Mouse (Mus musculus) lung, embryonic 16.5 days (tissue): Measurements from ENCODE around the gene Ptpn1. TPM values are rescaled to one million over a fixed set of nuclear protein-coding genes. Genes with fewer than 3 reads are reported as not detected.

Source experiments
- ATAC-seq: fragments of 200-750 bp; cut with Nextera tagmentation; 2 replicates; pipeline ENCODE4 v1.8.0; 2017; ENCODE audit warnings: low read depth, mild to moderate bottlenecking, moderate library complexity
- H3K27ac ChIP-seq: fragments of 300-500 bp; sonication (generic); 2 replicates; pipeline ENCODE4 v1.5.1; 2014; ENCODE audit warnings: mild to moderate bottlenecking, control low read depth, low read length
- H3K27me3 ChIP-seq: fragments of 300-500 bp; sonication (generic); 2 replicates; pipeline ENCODE4 v1.6.1; 2014; ENCODE audit warnings: low read depth, low read length, mixed read lengths; ENCODE audit not compliant: control insufficient read depth, insufficient read depth
- H3K36me3 ChIP-seq: fragments of 300-500 bp; sonication (generic); 2 replicates; pipeline ENCODE4 v1.6.1; 2014; ENCODE audit warnings: low read length; ENCODE audit not compliant: control insufficient read depth, insufficient read depth
- H3K4me1 ChIP-seq: fragments of 300-500 bp; sonication (generic); replicated peaks from 2 replicates; pipeline ENCODE4 v1.6.1; 2014; ENCODE audit warnings: low read length, mixed read lengths; ENCODE audit not compliant: control insufficient read depth, insufficient read depth
- H3K4me2 ChIP-seq: fragments of 300-500 bp; sonication (generic); 2 replicates; pipeline ENCODE4 v1.6.1; 2014; ENCODE audit warnings: low read depth, low read length, control low read depth
- H3K4me3 ChIP-seq: fragments of 300-500 bp; sonication (generic); 2 replicates; pipeline ENCODE4 v1.5.1; 2014; ENCODE audit warnings: mild to moderate bottlenecking, low read length, control low read depth
- H3K9ac ChIP-seq: fragments of 300-500 bp; sonication (generic); 2 replicates; pipeline ENCODE4 v1.6.1; 2014; ENCODE audit warnings: low read length, control low read depth
- H3K9me3 ChIP-seq: fragments of 300-500 bp; sonication (generic); 2 replicates; pipeline ENCODE4 v1.6.1; 2016; ENCODE audit warnings: low read length; ENCODE audit not compliant: control insufficient read depth
- WGBS: fragments of 180-500 bp; shearing (Covaris S2); extraction: QIAGEN DNeasy Blood & Tissue Kit; methylation state at CpG from one replicate; pipeline ENCODE4 v1.1.7; 2014; 5-methylcytosine and 5-hydroxymethylcytosine counted together
- polyA plus RNA-seq: library from polyadenylated mRNA; unstranded; fragments of >200 nt; fragmentation: Nextera tagmentation; extraction: Ambion mirVana; gene quantifications from 2 replicates; pipeline ENCODE4 v1.2.1, GENCODE M21; 2015

Gene Ptpn1
- polyA plus RNA-seq, 1 experiment from 2014 or later: 73.3 TPM

DNA sequence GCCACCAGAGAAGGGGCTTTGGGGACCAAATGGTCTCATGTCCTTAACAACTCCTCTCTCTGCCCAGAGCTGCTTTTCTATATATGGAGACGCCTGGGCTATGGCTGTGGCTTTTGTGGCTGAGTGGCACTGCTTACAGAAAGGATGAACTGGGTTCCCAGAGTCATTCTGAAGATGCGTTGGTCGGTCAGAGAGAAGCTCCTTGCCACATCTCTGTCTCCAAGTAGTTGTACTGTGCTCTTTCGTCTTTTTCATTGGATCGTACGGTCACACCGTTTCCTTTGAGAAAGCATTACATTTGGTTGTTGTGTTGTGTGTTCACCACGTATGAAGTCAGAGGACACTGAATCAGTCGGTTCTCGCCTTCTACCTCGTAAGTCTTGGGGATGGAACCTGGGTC, 8.8 kb downstream of the Ptpn1 start:
- H3K4me1 ChIP-seq: peaks cover 51% of the 10 kb centered on the region
- no peak overlapping the region for H3K4me3 ChIP-seq

GRCm38 (mm10) chr2:167941320-167941719, 9.5 kb downstream of the Ptpn1 start:
- Histone ChIP-seq H3K27me3 (no peaks in the 10 kb centered on the region), H3K4me1 (peaks cover 50% of the 10 kb centered on the region), H3K4me3 (no peak overlapping the region), H3K9me3 (no peaks in the 10 kb centered on the region), H3K36me3 (no peaks in the 10 kb centered on the region), H3K27ac (peak overlapping the region; percentile 94), H3K9ac (peak overlapping the region; percentile 12; the same call in 1 of the 2 replicates), H3K4me2 (0 out of 2 replicates have a peak overlapping the region, but pooled peaks have one; percentile 42)
- 71% methylated on average over 4 of the region's 4 CpGs for WGBS
- no peak for ATAC-seq

More for the DNA sequence above, 8.8 kb downstream of the Ptpn1 start:
- 87% methylated on average over 11 of the region's 11 CpGs for WGBS
- Histone ChIP-seq H3K9ac (no peak overlapping the region), H3K9me3 (no peaks in the 10 kb centered on the region), H3K27me3 (no peaks in the 10 kb centered on the region), H3K27ac (no peak overlapping the region), H3K36me3 (no peaks in the 10 kb centered on the region), H3K4me2 (no peak overlapping the region)
- no peak for ATAC-seq

DNA sequence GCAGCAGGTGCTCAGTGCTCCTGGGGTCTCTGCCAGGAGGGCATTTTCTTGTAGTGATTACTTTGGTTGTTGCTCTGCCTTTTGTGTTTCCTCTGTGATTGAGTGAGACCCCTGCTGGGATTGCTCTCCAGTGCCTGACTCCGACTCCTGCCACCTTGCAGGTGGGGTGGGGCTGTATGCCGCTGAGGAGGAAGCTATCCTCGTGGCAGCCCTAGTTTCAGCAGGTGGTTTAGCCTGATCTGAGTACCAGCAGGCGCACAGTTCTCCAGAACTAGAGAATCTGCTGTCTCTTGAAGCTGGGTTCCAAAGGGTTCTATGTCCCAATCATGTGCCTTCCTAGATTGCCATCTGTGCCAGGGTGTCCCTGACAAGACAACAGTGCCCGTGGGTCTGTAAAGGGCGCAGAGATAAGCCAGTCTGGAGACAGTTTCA, 9.9 kb downstream of the Ptpn1 start:
- peak overlapping the region; percentile 12 for H3K9ac ChIP-seq
- no peaks in the 10 kb centered on the region for H3K9me3 ChIP-seq
- 35% methylated on average over 6 of the region's 6 CpGs for WGBS
- peak overlapping the region; percentile 94 for H3K27ac ChIP-seq
- peaks cover 51% of the 10 kb centered on the region for H3K4me1 ChIP-seq
- H3K4me3 ChIP-seq: no peak overlapping the region
- no peaks in the 10 kb centered on the region for H3K27me3 ChIP-seq
- no peaks in the 10 kb centered on the region for H3K36me3 ChIP-seq
- ATAC-seq: peak; percentile 40
- H3K4me2 ChIP-seq: peak overlapping the region; percentile 42

DNA sequence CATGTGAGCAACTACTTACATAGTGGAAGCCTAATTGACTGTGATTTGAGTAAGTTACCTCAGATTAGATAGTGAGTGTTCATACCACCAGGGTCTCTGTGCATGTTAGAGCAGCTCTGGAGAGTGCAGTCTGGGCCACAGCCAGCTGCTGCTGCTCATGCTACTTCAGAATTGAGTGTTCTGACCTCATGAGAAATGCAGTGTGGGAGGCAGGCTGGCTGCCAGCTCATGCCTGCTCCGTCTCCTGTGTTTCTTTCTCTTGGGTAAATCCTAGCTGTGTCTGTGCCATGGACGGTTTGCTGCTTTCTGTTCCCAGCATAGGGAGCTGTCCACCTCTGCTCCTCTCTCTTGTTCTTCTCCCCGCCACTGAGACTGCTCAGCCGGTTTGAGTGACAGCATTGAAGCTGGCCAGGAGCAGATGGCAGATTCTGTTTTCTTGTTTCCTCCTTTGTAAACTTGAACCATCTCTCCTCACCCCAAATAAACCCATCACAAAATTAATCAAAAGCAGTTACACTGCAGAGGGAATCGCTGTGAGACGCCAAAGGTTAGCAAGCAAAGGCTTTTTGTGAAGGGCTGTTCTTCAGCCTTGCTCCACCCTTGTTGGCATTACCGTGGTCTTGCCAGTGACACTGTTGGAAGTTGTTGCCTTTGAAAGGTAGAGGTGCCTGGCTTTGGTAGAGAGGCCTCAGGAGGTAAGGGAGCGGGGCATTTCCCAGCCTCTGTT, 10.5 kb downstream of the Ptpn1 start:
- Histone ChIP-seq H3K27me3 (no peaks in the 10 kb centered on the region), H3K36me3 (no peaks in the 10 kb centered on the region), H3K4me3 (peak overlapping the region; percentile 9; the same call in 1 of the 2 replicates), H3K4me2 (peak overlapping the region; percentile 42), H3K9ac (peak overlapping the region; percentile 42), H3K9me3 (no peaks in the 10 kb centered on the region), H3K4me1 (peaks cover 57% of the 10 kb centered on the region), H3K27ac (peak overlapping the region; percentile 94)
- ATAC-seq: peak; percentile 90
- 17% methylated on average over 8 of the region's 8 CpGs for WGBS

GRCm38 (mm10) chr2:167942926-167943633, 11.2 kb downstream of the Ptpn1 start:
- Histone ChIP-seq H3K4me2 (peak overlapping the region; percentile 42), H3K9ac (peak overlapping the region; percentile 45), H3K4me1 (peaks cover 62% of the 10 kb centered on the region)

GRCm38 (mm10) chr2:167944193-167944592, 12.3 kb downstream of the Ptpn1 start:
- Histone ChIP-seq H3K4me1 (peaks cover 67% of the 10 kb centered on the region), H3K36me3 (no peaks in the 10 kb centered on the region), H3K9ac (no peak overlapping the region), H3K27ac (no peak overlapping the region), H3K9me3 (no peaks in the 10 kb centered on the region), H3K4me2 (no peak overlapping the region), H3K4me3 (no peak overlapping the region), H3K27me3 (no peaks in the 10 kb centered on the region)
- WGBS: 87% methylated on average over 3 of the region's 3 CpGs
- no peak for ATAC-seq

More at GRCm38 (mm10) chr2:167942926-167943633, 11.2 kb downstream of the Ptpn1 start:
- Histone ChIP-seq H3K9me3 (no peaks in the 10 kb centered on the region), H3K36me3 (no peaks in the 10 kb centered on the region), H3K4me3 (0 out of 2 replicates have a peak overlapping the region, but pooled peaks have one; percentile 1), H3K27me3 (no peaks in the 10 kb centered on the region), H3K27ac (peak overlapping the region; percentile 94)
- 32% methylated on average over 12 of the region's 12 CpGs for WGBS
- peak; percentile 62 for ATAC-seq

GRCm38 (mm10) chr2:167945451-167945850, 13.6 kb downstream of the Ptpn1 start:
- H3K36me3 ChIP-seq: no peaks in the 10 kb centered on the region
- H3K9ac ChIP-seq: no peak overlapping the region
- no peak overlapping the region for H3K4me3 ChIP-seq
- H3K4me2 ChIP-seq: no peak overlapping the region
- ATAC-seq: no peak
- no peak overlapping the region for H3K27ac ChIP-seq
- H3K27me3 ChIP-seq: no peaks in the 10 kb centered on the region
- 82% methylated on average over 5 of the region's 5 CpGs for whole genome bisulfite sequencing
- H3K4me1 ChIP-seq: peaks cover 57% of the 10 kb centered on the region
- H3K9me3 ChIP-seq: no peaks in the 10 kb centered on the region

- no peaks in the 10 kb centered on the region for H3K27me3 ChIP-seq
- H3K9me3 ChIP-seq: no peaks in the 10 kb centered on the region
- H3K4me1 ChIP-seq: peaks cover 41% of the 10 kb centered on the region
- no peak overlapping the region for H3K4me2 ChIP-seq
- H3K9ac ChIP-seq: no peak overlapping the region
- H3K36me3 ChIP-seq: no peaks in the 10 kb centered on the region
- H3K4me3 ChIP-seq: no peak overlapping the region
- H3K27ac ChIP-seq: peak overlapping the region; percentile 71
- 58% methylated on average over 3 of the region's 3 CpGs for WGBS
- no peak for ATAC-seq
Observed at GRCm38 (mm10) chr2:167947251-167947650, 15.4 kb downstream of the Ptpn1 start.

DNA sequence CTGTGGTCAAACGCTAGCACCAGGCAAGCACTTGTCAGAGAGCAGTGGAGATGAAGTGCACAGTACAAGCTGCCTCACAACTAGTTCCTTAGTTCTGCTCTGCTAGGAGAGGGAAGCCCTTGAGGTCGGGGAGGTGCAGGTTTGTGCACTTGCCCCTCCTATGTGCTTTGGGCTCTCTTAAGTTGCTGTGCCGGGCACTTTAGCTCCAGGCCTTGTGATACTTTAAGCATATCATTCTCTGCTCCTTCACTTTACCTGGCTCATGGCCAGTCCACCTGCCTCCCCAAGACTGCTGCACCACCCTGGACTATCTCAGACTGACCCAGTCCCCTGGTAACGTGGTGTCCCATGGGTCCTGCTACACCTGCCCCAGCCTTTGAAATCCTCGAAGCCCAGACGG, 16.2 kb downstream of the Ptpn1 start:
- no peak overlapping the region for H3K4me2 ChIP-seq
- no peaks in the 10 kb centered on the region for H3K9me3 ChIP-seq
- no peak overlapping the region for H3K4me3 ChIP-seq
- no peak overlapping the region for H3K9ac ChIP-seq
- ATAC-seq: peak; percentile 90
- 49% methylated on average over 6 of the region's 6 CpGs for WGBS
- H3K27me3 ChIP-seq: no peaks in the 10 kb centered on the region
- peaks cover 33% of the 10 kb centered on the region for H3K4me1 ChIP-seq
- peak overlapping the region; percentile 71 for H3K27ac ChIP-seq
- H3K36me3 ChIP-seq: no peaks in the 10 kb centered on the region
